Mouse (Mus musculus) midbrain, embryonic 11.5 days (tissue): ENCODE measurements at regions not wholly inside any gene's neighbourhood (a gene's known extent, or its start where the extent isn't known, plus 50 kb on each side); places are given as distances from the start of the nearest gene placed in this dataset.

ENCODE experiments used
- ATAC-seq: fragments of 200-750 bp; cut with Nextera tagmentation; 2 replicates; pipeline ENCODE4 v1.8.0; 2017; ENCODE audit warnings: moderate TSS enrichment, moderate library complexity; ENCODE audit not compliant: low FRiP score
- DNase-seq: peaks from one replicate; pipeline ENCODE4 v3.0.0; 2015; ENCODE audit warnings: low spot score; ENCODE audit errors: missing footprints
- H3K27ac ChIP-seq: fragments of 300-500 bp; sonication (generic); 2 replicates; pipeline ENCODE4 v1.5.1; 2014; ENCODE audit warnings: low read depth, low read length
- H3K27me3 ChIP-seq: fragments of 300-500 bp; sonication (generic); 2 replicates; pipeline ENCODE4 v1.6.1; 2014; ENCODE audit warnings: mild to moderate bottlenecking, low read length, moderate library complexity, mixed read lengths; ENCODE audit not compliant: control insufficient read depth, insufficient read depth
- H3K36me3 ChIP-seq: fragments of 300-500 bp; sonication (generic); 2 replicates; pipeline ENCODE4 v1.6.1; 2014; ENCODE audit warnings: mild to moderate bottlenecking, low read length, moderate library complexity, mixed read lengths; ENCODE audit not compliant: control insufficient read depth, insufficient read depth
- H3K4me1 ChIP-seq: fragments of 300-500 bp; sonication (generic); 2 replicates; pipeline ENCODE4 v1.6.1; 2014; ENCODE audit warnings: low read length; ENCODE audit not compliant: control insufficient read depth, insufficient read depth
- H3K4me2 ChIP-seq: fragments of 300-500 bp; sonication (generic); 2 replicates; pipeline ENCODE4 v1.6.1; 2014; ENCODE audit warnings: mild to moderate bottlenecking, moderate library complexity
- H3K4me3 ChIP-seq: fragments of 300-500 bp; sonication (generic); 2 replicates; pipeline ENCODE4 v1.5.1; 2014; ENCODE audit warnings: low read depth, low read length
- H3K9ac ChIP-seq: fragments of 300-500 bp; sonication (generic); 2 replicates; pipeline ENCODE4 v1.6.1; 2014; ENCODE audit warnings: low read length
- H3K9me3 ChIP-seq: fragments of 300-500 bp; sonication (generic); 2 replicates; pipeline ENCODE4 v1.6.1; 2016; ENCODE audit warnings: low read length; ENCODE audit not compliant: control insufficient read depth
- WGBS: fragments of 180-500 bp; shearing (Covaris S2); extraction: QIAGEN DNeasy Blood & Tissue Kit; methylation state at CpG from one replicate; pipeline ENCODE4 v1.1.7; 2014; 5-methylcytosine and 5-hydroxymethylcytosine counted together

DNA sequence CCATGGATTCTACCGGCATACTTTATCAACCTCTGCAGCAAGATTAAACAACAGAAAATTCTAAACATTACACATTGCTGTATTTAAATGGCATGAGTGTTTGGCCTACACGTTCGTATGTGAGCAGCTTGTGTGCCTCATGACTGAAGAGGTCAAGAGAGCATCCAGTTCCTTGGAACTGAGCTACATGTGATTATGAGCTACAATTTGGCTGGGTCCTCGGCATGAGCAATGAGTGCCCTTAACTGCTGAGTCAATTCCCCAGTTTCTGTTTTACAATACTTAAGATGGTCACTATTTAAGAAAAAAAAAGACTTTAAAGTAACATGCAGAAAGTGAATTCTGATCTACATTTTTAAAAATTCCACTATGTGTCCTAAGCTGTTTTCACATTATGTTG lies 338.4 kb upstream of the Gpc6 start:
- Histone ChIP-seq H3K4me3 (no peak overlapping the region), H3K4me2 (no peak overlapping the region), H3K27me3 (no peaks in the 10 kb centered on the region), H3K27ac (no peak overlapping the region), H3K9me3 (no peaks in the 10 kb centered on the region), H3K9ac (no peak overlapping the region), H3K36me3 (no peaks in the 10 kb centered on the region), H3K4me1 (no peaks in the 10 kb centered on the region)
- ATAC-seq (no peak), DNase-seq (no peak)
- WGBS: 84% methylated on average over 4 of the region's 4 CpGs

DNA sequence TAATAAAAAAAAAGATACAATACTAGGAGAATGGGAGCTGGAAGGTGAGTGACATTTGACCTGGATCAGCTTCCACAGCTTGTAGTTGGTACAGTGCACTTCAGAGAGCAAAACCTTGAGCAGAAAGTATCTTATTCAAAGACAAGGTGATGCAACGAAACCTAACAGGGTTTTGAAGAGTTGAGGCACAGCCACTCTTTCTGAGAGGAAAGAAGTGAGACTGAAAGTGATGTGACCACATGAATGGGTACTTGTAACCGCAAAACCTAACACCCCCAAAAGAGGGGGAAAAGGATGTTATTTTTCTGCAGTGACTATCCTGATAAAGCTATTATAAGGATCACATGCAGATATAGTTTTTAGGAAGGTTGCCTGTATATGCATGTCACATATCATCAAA lies 335.6 kb upstream of the Gpc6 start:
- 89% methylated on average over 2 of the region's 2 CpGs for WGBS
- Histone ChIP-seq H3K9me3 (no peaks in the 10 kb centered on the region), H3K4me1 (no peaks in the 10 kb centered on the region), H3K27me3 (no peaks in the 10 kb centered on the region), H3K27ac (no peak overlapping the region), H3K36me3 (no peaks in the 10 kb centered on the region), H3K9ac (no peak overlapping the region), H3K4me2 (no peak overlapping the region), H3K4me3 (no peak overlapping the region)
- ATAC-seq (no peak), DNase-seq (no peak)

GRCm38 (mm10) chr14:116590111-116590510 lies 335.0 kb upstream of the Gpc6 start:
- H3K9me3 ChIP-seq: no peaks in the 10 kb centered on the region
- H3K4me1 ChIP-seq: no peaks in the 10 kb centered on the region
- H3K36me3 ChIP-seq: no peaks in the 10 kb centered on the region
- no peak overlapping the region for H3K27ac ChIP-seq
- DNase-seq: no peak
- H3K4me2 ChIP-seq: no peak overlapping the region
- H3K4me3 ChIP-seq: no peak overlapping the region
- H3K27me3 ChIP-seq: no peaks in the 10 kb centered on the region
- ATAC-seq: 0 out of 2 replicates have a peak, but pooled peaks have one; percentile 16
- no peak overlapping the region for H3K9ac ChIP-seq
- WGBS: 88% methylated on average over 3 of the region's 3 CpGs

DNA sequence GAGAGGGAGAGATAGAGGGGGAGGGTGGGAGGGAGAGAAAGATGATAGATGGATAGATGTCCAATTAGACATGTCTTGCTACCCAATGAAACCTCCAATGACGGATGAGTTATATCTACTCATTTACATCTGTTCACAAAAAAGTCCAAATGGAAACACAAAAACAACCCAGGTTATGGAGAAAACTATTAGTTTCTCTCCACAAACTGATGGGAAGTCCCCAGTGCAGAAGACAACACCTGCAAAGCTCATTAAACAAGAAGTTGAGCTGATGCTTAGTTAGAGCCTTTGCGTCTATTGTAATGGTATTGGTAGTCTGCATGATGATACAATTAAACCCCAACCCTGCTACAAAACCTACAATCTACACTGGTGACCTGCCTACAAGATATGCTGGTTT lies 317.0 kb upstream of the Gpc6 start:
- 89% methylated on average over 2 of the region's 2 CpGs for WGBS
- H3K27me3 ChIP-seq: no peaks in the 10 kb centered on the region
- H3K4me3 ChIP-seq: no peak overlapping the region
- H3K4me1 ChIP-seq: no peaks in the 10 kb centered on the region
- DNase-seq (no peak), ATAC-seq (no peak)
- H3K36me3 ChIP-seq: no peaks in the 10 kb centered on the region
- H3K4me2 ChIP-seq: no peak overlapping the region
- no peaks in the 10 kb centered on the region for H3K9me3 ChIP-seq
- H3K27ac ChIP-seq: no peak overlapping the region
- no peak overlapping the region for H3K9ac ChIP-seq

DNA sequence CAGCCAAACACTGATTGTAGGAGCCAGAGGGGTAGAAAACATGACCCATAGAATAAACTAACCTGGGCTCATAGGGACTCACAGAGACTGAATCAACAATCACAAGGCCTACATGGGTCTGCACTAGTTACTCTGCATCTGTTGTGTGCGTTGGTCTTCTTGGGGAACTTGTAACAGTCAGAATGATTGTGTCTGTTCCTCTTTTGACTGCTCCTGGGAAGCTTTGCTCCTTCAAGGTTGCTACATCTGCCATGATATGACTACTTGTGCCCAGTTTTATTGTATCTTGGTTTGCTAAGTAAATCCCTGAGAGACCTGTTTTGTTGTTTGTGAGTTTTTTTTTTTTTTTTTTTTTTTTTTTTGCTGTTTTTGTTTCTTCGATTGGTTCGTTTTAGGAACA lies 313.9 kb upstream of the Gpc6 start:
- Histone ChIP-seq H3K9me3 (no peaks in the 10 kb centered on the region), H3K27me3 (no peaks in the 10 kb centered on the region)
- 93% methylated on average over 3 of the region's 3 CpGs for WGBS

GRCm38 (mm10) chr14:116632181-116632580 lies 292.9 kb upstream of the Gpc6 start:
- Histone ChIP-seq H3K4me3 (no peak overlapping the region), H3K27ac (no peak overlapping the region), H3K27me3 (no peaks in the 10 kb centered on the region), H3K9ac (no peak overlapping the region), H3K9me3 (no peaks in the 10 kb centered on the region), H3K4me1 (no peaks in the 10 kb centered on the region), H3K4me2 (no peak overlapping the region), H3K36me3 (no peaks in the 10 kb centered on the region)
- DNase-seq: no peak
- WGBS: 85% methylated on average over 2 of the region's 2 CpGs
- no peak for ATAC-seq

More for the DNA sequence above, 313.9 kb upstream of the Gpc6 start:
- no peak overlapping the region for H3K27ac ChIP-seq
- ATAC-seq: no peak
- no peak overlapping the region for H3K9ac ChIP-seq
- H3K4me1 ChIP-seq: no peaks in the 10 kb centered on the region
- H3K4me2 ChIP-seq: no peak overlapping the region
- no peak for DNase-seq
- H3K4me3 ChIP-seq: no peak overlapping the region
- no peaks in the 10 kb centered on the region for H3K36me3 ChIP-seq

DNA sequence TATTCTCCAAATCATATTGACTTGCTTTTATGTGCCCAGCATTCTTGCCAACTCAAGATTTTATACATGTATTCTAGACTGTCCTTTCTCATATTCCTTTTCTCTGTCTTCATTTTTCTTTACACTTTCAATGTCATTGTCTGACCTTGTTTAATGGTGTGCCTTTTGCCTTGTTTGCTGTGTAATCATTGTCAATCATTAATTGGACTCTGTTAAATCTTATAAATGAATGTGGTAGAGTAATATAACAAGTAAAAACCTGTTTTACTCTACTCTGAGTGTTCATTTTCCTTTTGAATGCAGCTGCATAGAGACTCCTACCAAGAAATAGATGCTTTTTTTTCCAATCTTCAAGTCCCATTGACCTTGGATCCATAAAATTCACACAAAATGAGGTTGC lies 283.0 kb upstream of the Gpc6 start:
- Histone ChIP-seq H3K9me3 (no peaks in the 10 kb centered on the region), H3K36me3 (no peaks in the 10 kb centered on the region), H3K9ac (no peak overlapping the region), H3K4me1 (no peaks in the 10 kb centered on the region), H3K4me3 (no peak overlapping the region), H3K27me3 (no peaks in the 10 kb centered on the region), H3K27ac (no peak overlapping the region), H3K4me2 (no peak overlapping the region)
- ATAC-seq (no peak), DNase-seq (no peak)

GRCm38 (mm10) chr14:116651897-116652296 lies 273.2 kb upstream of the Gpc6 start:
- H3K4me1 ChIP-seq: no peaks in the 10 kb centered on the region
- H3K4me3 ChIP-seq: no peak overlapping the region
- H3K4me2 ChIP-seq: no peak overlapping the region
- H3K9me3 ChIP-seq: no peaks in the 10 kb centered on the region
- 77% methylated on average over 9 of the region's 9 CpGs for WGBS
- no peaks in the 10 kb centered on the region for H3K36me3 ChIP-seq
- no peak overlapping the region for H3K9ac ChIP-seq
- no peaks in the 10 kb centered on the region for H3K27me3 ChIP-seq
- H3K27ac ChIP-seq: no peak overlapping the region
- DNase-seq (no peak), ATAC-seq (no peak)

GRCm38 (mm10) chr14:116683909-116684308 lies 241.2 kb upstream of the Gpc6 start:
- no peak for ATAC-seq
- 93% methylated on average over 5 of the region's 5 CpGs for WGBS

GRCm38 (mm10) chr14:116697675-116698074 lies 227.4 kb upstream of the Gpc6 start:
- Histone ChIP-seq H3K27ac (no peak overlapping the region), H3K4me2 (no peak overlapping the region), H3K36me3 (no peaks in the 10 kb centered on the region), H3K9me3 (no peaks in the 10 kb centered on the region), H3K9ac (no peak overlapping the region), H3K27me3 (no peaks in the 10 kb centered on the region), H3K4me1 (no peaks in the 10 kb centered on the region), H3K4me3 (no peak overlapping the region)
- 89% methylated on average over 5 of the region's 5 CpGs for WGBS
- ATAC-seq: no peak
- no peak for DNase-seq

More at GRCm38 (mm10) chr14:116683909-116684308, 241.2 kb upstream of the Gpc6 start:
- Histone ChIP-seq H3K9ac (no peak overlapping the region), H3K4me2 (no peak overlapping the region), H3K27ac (no peak overlapping the region), H3K27me3 (no peaks in the 10 kb centered on the region), H3K9me3 (no peaks in the 10 kb centered on the region), H3K36me3 (no peaks in the 10 kb centered on the region), H3K4me1 (no peaks in the 10 kb centered on the region), H3K4me3 (no peak overlapping the region)
- no peak for DNase-seq
